Mouse (Mus musculus) limb, embryonic 15.5 days (tissue): ENCODE data around the gene Srek1ip1. TPM values are rescaled to one million over a fixed set of nuclear protein-coding genes. Genes with fewer than 3 reads are reported as not detected.
A peak's percentile ranks its signal among the peaks of the same experiment; 100 is the strongest.

Source experiments
- ATAC-seq: fragments of 200-750 bp; cut with Nextera tagmentation; 2 replicates; pipeline ENCODE4 v1.8.0; 2017; ENCODE audit warnings: low read depth, moderate TSS enrichment; ENCODE audit not compliant: insufficient number of reproducible peaks, low FRiP score, low TSS enrichment
- H3K27ac ChIP-seq: fragments of 300-500 bp; sonication (generic); 2 replicates; pipeline ENCODE4 v1.5.1; 2015; ENCODE audit warnings: moderate library complexity, mild to moderate bottlenecking, inconsistent platforms
- H3K27me3 ChIP-seq: fragments of 300-500 bp; sonication (generic); 2 replicates; pipeline ENCODE4 v1.6.1; 2015; ENCODE audit warnings: inconsistent platforms
- H3K36me3 ChIP-seq: fragments of 300-500 bp; sonication (generic); 2 replicates; pipeline ENCODE4 v1.6.1; 2015; ENCODE audit warnings: inconsistent platforms
- H3K4me1 ChIP-seq: fragments of 300-500 bp; sonication (generic); 2 replicates; pipeline ENCODE4 v1.6.1; 2015; ENCODE audit warnings: inconsistent platforms
- H3K4me2 ChIP-seq: fragments of 300-500 bp; sonication (generic); 2 replicates; pipeline ENCODE4 v1.6.1; 2015; ENCODE audit warnings: mild to moderate bottlenecking, inconsistent platforms
- H3K4me3 ChIP-seq: fragments of 300-500 bp; sonication (generic); 2 replicates; pipeline ENCODE4 v1.5.1; 2015; ENCODE audit warnings: mild to moderate bottlenecking, inconsistent platforms
- H3K9ac ChIP-seq: fragments of 300-500 bp; sonication (generic); 2 replicates; pipeline ENCODE4 v1.6.1; 2015; ENCODE audit warnings: inconsistent platforms
- H3K9me3 ChIP-seq: fragments of 300-500 bp; sonication (generic); 2 replicates; pipeline ENCODE4 v1.6.1; 2016; ENCODE audit warnings: inconsistent platforms
- WGBS: fragments of 180-500 bp; shearing (Covaris S2); methylation state at CpG from one replicate; pipeline ENCODE4 v1.1.7; 2015; 5-methylcytosine and 5-hydroxymethylcytosine counted together
- polyA plus RNA-seq: library from polyadenylated mRNA; unstranded; fragments of >200 nt; fragmentation: Nextera tagmentation; extraction: Ambion mirVana; gene quantifications from 2 replicates; pipeline ENCODE4 v1.2.1, GENCODE M21; 2015

Gene Srek1ip1
- polyA plus RNA-seq, 1 experiment from 2014 or later: 21.7 TPM

- Histone ChIP-seq H3K36me3 (peaks cover 23% of the 10 kb centered on the region), H3K4me3 (no peak overlapping the region), H3K9me3 (no peaks in the 10 kb centered on the region), H3K27me3 (no peaks in the 10 kb centered on the region), H3K4me2 (no peak overlapping the region), H3K27ac (no peak overlapping the region), H3K9ac (no peak overlapping the region), H3K4me1 (no peaks in the 10 kb centered on the region)
- no peak for ATAC-seq
- 54% methylated on average over 3 of the region's 3 CpGs for WGBS
Measured at GRCm38 (mm10) chr13:104805681-104806080, 13.4 kb downstream of the Srek1ip1 start.

- no peaks in the 10 kb centered on the region for H3K9me3 ChIP-seq
- H3K4me2 ChIP-seq: peak overlapping the region; percentile 57
- H3K4me1 ChIP-seq: peaks cover 16% of the 10 kb centered on the region
- ATAC-seq: peak; percentile 1; the same call in 1 of the 2 replicates
- peaks cover 2% of the 10 kb centered on the region; the same call in 1 of the 2 replicates for H3K36me3 ChIP-seq
- peak overlapping the region; percentile 91 for H3K27ac ChIP-seq
- peak overlapping the region; percentile 72 for H3K9ac ChIP-seq
- peak overlapping the region; percentile 71 for H3K4me3 ChIP-seq
- 10% methylated on average over 8 of the region's 8 CpGs for WGBS
- H3K27me3 ChIP-seq: no peaks in the 10 kb centered on the region
Measured at GRCm38 (mm10) chr13:104816270-104816634, 24.0 kb downstream of the Srek1ip1 start.

DNA sequence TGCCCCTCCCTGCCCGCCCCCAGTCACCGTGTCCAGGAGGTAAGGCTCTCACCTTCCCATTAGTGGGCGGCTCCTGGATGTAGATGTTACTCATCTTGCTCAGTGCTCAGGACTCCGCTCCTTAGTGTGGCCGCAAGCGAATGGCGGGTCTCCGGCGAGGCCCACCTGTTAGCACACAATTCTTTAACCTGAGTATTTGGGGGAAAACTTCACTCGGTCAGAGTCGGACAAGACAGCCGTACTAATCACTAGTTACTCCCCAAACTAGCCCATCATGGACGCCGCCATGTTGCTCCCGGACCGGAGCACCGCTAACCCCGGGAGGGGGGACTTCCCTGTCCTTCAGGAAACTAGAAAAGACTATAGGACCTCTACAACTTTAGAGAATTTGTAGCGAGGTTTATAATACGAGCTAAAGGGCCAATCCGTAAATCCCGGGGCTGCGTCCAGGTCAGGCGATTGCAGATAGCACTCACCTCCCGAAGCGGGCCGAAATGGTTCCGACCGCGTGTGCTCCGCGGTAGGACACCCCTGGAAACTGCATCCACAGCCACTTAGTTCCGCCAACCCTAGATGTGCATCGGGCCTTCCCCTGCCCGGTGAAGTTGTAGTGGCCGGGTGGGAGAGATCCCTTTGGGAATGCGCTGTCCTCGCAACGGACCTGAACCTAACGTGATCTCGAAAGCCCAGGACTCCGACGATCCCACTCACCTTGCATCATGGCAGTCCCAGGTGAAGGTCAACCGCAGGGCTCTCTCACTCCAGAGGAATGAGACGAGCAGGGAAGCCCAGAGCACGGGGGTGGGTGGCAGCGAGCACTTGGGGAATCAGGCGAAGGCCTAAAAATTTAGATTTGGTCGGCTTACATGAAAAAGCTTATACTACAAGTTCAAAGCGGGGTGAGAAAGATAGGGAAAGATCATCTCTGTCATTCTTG lies 24.6 kb downstream of the Srek1ip1 start, which contains the start of gene Cwc27:
TSS of gene Cwc27 (minus strand) at position 508 of the 937 bp plus-strand sequence.
- Histone ChIP-seq H3K27ac (peak within 1 kb of the TSS; percentile 91), H3K4me2 (peak within 1 kb of the TSS; percentile 57), H3K9me3 (no peaks in the 10 kb centered on the region), H3K4me3 (peak within 1 kb of the TSS; percentile 71), H3K27me3 (no peaks in the 10 kb centered on the region), H3K9ac (peak within 1 kb of the TSS; percentile 72), H3K36me3 (peaks cover 2% of the 10 kb centered on the region; the same call in 1 of the 2 replicates), H3K4me1 (peaks cover 16% of the 10 kb centered on the region)
- under 1% methylated on average over 50 of the region's 50 CpGs for WGBS
- ATAC-seq: peak; percentile 92

DNA sequence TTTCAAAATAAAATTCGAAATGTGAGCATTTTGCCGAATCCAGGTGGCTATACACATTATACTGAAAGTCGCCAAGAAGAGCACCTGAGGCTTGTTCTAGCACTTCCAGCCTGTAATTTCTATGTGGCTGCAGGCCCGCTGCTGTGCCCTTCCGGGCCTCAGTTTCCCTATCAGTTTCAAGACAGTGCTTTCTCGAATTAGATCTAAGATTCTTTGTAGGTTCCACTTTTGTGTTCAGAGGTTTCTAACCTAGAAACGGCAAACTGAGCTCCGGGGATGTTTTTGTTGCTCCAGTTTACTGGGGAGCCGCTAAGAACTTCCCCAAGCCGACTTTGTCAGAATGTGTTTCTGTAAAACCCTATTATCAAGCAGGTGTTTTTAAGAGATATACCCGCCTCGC lies 25.4 kb downstream of the Srek1ip1 start:
- Histone ChIP-seq H3K36me3 (peaks cover 2% of the 10 kb centered on the region; the same call in 1 of the 2 replicates), H3K9ac (peak overlapping the region; percentile 72), H3K9me3 (no peaks in the 10 kb centered on the region), H3K4me3 (peak overlapping the region; percentile 71), H3K27ac (no peak overlapping the region), H3K4me1 (peaks cover 19% of the 10 kb centered on the region), H3K27me3 (no peaks in the 10 kb centered on the region), H3K4me2 (peak overlapping the region; percentile 57)
- 47% methylated on average over 12 of the region's 12 CpGs for WGBS
- no peak for ATAC-seq

- no peak for ATAC-seq
- H3K27ac ChIP-seq: no peak overlapping the region
- no peak overlapping the region for H3K9ac ChIP-seq
Measured at GRCm38 (mm10) chr13:104821192-104821591, 28.9 kb downstream of the Srek1ip1 start.

DNA sequence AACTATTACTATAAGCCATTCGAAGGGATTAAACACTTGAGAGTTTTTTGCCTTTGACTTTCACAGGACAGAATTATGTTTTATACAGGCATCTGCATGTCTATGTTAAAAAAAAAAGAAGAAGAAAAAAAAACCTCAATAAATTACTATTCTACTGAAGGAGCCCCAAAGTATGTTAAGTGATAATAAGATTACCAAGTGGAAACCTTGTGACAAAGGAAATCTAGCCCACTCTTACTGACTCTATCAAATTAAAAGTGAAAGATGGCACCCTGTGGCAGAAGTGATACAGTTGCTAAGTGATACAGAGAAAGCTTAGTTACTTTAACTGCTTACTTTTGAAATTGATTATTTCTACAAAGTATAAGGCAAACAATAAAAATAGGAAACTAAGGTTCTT lies 29.6 kb downstream of the Srek1ip1 start:
- Histone ChIP-seq H3K9me3 (no peaks in the 10 kb centered on the region), H3K4me1 (peaks cover 13% of the 10 kb centered on the region), H3K27me3 (no peaks in the 10 kb centered on the region), H3K27ac (no peak overlapping the region), H3K4me3 (no peak overlapping the region), H3K36me3 (peaks cover 3% of the 10 kb centered on the region), H3K9ac (no peak overlapping the region), H3K4me2 (no peak overlapping the region)
- ATAC-seq: no peak
- 77% methylated on average over 1 of the region's 1 CpGs for WGBS

More at GRCm38 (mm10) chr13:104821192-104821591, 28.9 kb downstream of the Srek1ip1 start:
- Histone ChIP-seq H3K4me1 (peaks cover 13% of the 10 kb centered on the region), H3K9me3 (no peaks in the 10 kb centered on the region), H3K4me3 (no peak overlapping the region), H3K27me3 (no peaks in the 10 kb centered on the region), H3K36me3 (peaks cover 2% of the 10 kb centered on the region; the same call in 1 of the 2 replicates), H3K4me2 (no peak overlapping the region)

- peaks cover 13% of the 10 kb centered on the region for H3K4me1 ChIP-seq
- peak overlapping the region; percentile 57; the same call in 1 of the 2 replicates for H3K27ac ChIP-seq
- no peaks in the 10 kb centered on the region for H3K9me3 ChIP-seq
- no peak overlapping the region for H3K4me3 ChIP-seq
- 25% methylated on average over 7 of the region's 8 CpGs for WGBS
- no peak overlapping the region for H3K9ac ChIP-seq
- H3K27me3 ChIP-seq: no peaks in the 10 kb centered on the region
- H3K36me3 ChIP-seq: peaks cover 8% of the 10 kb centered on the region
- H3K4me2 ChIP-seq: 0 out of 2 replicates have a peak overlapping the region, but pooled peaks have one; percentile 19
- ATAC-seq: 0 out of 2 replicates have a peak, but pooled peaks have one; percentile 55
Measured at GRCm38 (mm10) chr13:104822411-104822838, 30.1 kb downstream of the Srek1ip1 start.

DNA sequence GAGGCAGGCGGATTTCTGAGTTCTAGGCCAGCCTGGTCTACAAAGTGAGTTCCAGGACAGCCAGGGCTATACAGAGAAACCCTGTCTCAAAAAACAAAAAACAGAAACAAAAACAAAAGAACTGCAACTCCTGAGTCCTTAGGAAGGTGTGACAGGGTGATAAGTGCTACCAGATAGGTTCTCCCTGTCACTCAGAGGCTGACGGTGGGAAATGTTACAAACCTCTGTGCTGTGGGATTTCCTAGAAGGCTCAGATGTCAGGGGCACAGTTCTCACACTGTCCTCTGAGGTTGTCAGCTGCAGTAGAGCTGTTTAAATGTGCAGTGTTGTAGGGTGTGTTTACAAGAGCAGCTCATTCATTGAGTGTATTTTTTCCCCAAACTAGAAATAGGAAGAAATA lies 33.2 kb downstream of the Srek1ip1 start:
- 0 out of 2 replicates have a peak, but pooled peaks cover 2% of the 10 kb centered on the region for H3K4me1 ChIP-seq
- H3K4me3 ChIP-seq: no peak overlapping the region
- H3K27ac ChIP-seq: no peak overlapping the region
- no peak overlapping the region for H3K9ac ChIP-seq
- ATAC-seq: no peak
- no peaks in the 10 kb centered on the region for H3K27me3 ChIP-seq
- H3K9me3 ChIP-seq: no peaks in the 10 kb centered on the region
- H3K36me3 ChIP-seq: peaks cover 34% of the 10 kb centered on the region
- WGBS: 76% methylated on average over 2 of the region's 2 CpGs
- no peak overlapping the region for H3K4me2 ChIP-seq

DNA sequence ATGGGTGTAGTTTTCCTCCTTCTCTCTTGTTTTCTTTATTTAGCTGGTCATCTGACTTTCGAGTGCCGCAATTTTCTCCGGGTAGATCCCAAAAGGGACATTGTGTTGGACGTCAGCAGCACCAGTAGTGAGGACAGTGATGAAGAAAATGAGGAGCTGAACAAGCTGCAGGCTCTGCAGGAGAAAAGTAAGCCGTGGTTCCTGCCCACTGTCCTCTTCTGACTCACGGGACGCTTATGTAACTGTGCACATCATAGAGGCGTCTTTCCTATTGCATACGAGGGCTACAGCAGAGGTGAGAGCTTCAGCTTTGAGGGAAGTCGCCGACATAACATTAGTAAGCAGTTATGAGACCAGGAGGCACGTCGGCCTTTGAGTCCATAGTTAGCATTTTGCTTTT lies 40.5 kb downstream of the Srek1ip1 start:
- no peak for ATAC-seq
- Histone ChIP-seq H3K4me1 (no peaks in the 10 kb centered on the region), H3K9me3 (no peaks in the 10 kb centered on the region), H3K27ac (no peak overlapping the region), H3K36me3 (peaks cover 67% of the 10 kb centered on the region), H3K27me3 (no peaks in the 10 kb centered on the region), H3K4me3 (no peak overlapping the region), H3K4me2 (no peak overlapping the region), H3K9ac (no peak overlapping the region)
- 93% methylated on average over 13 of the region's 13 CpGs for WGBS

DNA sequence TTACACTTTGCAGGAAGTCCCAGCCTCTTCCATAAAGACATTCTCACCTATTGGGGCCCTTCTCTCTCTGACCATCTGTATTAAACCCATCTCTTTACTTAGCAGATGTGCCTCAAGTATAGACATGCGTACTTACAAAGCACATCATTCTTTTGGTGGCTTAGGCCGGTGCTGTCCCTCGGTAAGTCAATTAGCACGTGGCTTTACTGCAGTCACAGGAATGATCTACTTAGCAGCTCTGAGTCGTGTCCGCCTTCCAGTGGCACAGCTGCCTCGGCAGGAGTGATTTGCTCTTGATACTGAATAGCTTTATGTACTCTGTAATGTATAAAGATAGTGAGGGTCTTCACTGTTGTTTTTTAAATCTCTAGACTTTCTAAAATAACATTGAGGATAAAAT lies 45.3 kb downstream of the Srek1ip1 start:
- Histone ChIP-seq H3K27me3 (no peaks in the 10 kb centered on the region), H3K4me2 (no peak overlapping the region), H3K4me3 (no peak overlapping the region), H3K9me3 (no peaks in the 10 kb centered on the region), H3K4me1 (no peaks in the 10 kb centered on the region), H3K36me3 (peaks cover 38% of the 10 kb centered on the region), H3K9ac (no peak overlapping the region), H3K27ac (no peak overlapping the region)
- ATAC-seq: no peak
- 61% methylated on average over 7 of the region's 7 CpGs for WGBS

DNA sequence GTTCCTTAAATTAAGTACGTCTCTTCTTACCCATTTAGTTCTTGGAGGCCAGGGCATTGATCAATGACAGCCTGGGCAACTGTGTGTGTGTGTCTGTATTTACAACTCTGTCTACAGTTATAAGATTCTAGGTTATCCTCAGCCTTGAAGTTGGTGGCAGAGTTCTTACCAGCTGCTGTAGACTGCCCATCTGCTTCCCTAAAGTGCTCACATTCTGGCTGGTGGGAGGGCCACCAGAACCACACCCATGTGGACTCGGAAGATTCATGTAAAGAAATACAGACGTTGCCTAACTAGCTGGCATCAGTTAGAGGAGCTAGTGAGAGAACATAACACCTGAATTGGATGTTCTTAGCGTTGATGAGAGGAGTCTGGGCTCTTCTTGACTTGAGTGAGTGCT lies 49.7 kb downstream of the Srek1ip1 start:
- Histone ChIP-seq H3K4me1 (no peaks in the 10 kb centered on the region), H3K36me3 (peaks cover 11% of the 10 kb centered on the region; the same call in 1 of the 2 replicates), H3K4me2 (no peak overlapping the region), H3K9ac (no peak overlapping the region), H3K27me3 (no peaks in the 10 kb centered on the region), H3K4me3 (no peak overlapping the region), H3K9me3 (no peaks in the 10 kb centered on the region), H3K27ac (no peak overlapping the region)
- 67% methylated on average over 4 of the region's 4 CpGs for WGBS
- ATAC-seq: no peak
